Mouse (Mus musculus) hindbrain, embryonic 16.5 days (tissue): ENCODE results near the gene Cox8c. TPM values are rescaled to one million over a fixed set of nuclear protein-coding genes. Genes with fewer than 3 reads are reported as not detected.

Experiments used
- ATAC-seq: fragments of 200-750 bp; cut with Nextera tagmentation; 2 replicates; pipeline ENCODE4 v1.8.0; 2017; ENCODE audit warnings: moderate TSS enrichment, moderate library complexity
- H3K27ac ChIP-seq: fragments of 300-500 bp; sonication (generic); 2 replicates; pipeline ENCODE4 v1.5.1; 2014; ENCODE audit warnings: low read depth, mild to moderate bottlenecking, control low read depth, low read length, moderate library complexity
- H3K27me3 ChIP-seq: fragments of 300-500 bp; sonication (generic); replicated peaks from 2 replicates; pipeline ENCODE4 v1.6.1; 2014; ENCODE audit warnings: low read length; ENCODE audit not compliant: control insufficient read depth, insufficient read depth
- H3K36me3 ChIP-seq: fragments of 300-500 bp; sonication (generic); 2 replicates; pipeline ENCODE4 v1.6.1; 2014; ENCODE audit warnings: mild to moderate bottlenecking, low read length, moderate library complexity, mixed read lengths; ENCODE audit not compliant: control insufficient read depth, insufficient read depth
- H3K4me1 ChIP-seq: fragments of 300-500 bp; sonication (generic); 2 replicates; pipeline ENCODE4 v1.6.1; 2014; ENCODE audit warnings: low read depth, low read length; ENCODE audit not compliant: control insufficient read depth, insufficient read depth
- H3K4me2 ChIP-seq: fragments of 300-500 bp; sonication (generic); 2 replicates; pipeline ENCODE4 v1.6.1; 2014; ENCODE audit warnings: mild to moderate bottlenecking, low read length, control low read depth, moderate library complexity
- H3K4me3 ChIP-seq: fragments of 300-500 bp; sonication (generic); 2 replicates; pipeline ENCODE4 v1.5.1; 2014; ENCODE audit warnings: mild to moderate bottlenecking, low read length, control low read depth, moderate library complexity
- H3K9ac ChIP-seq: fragments of 300-500 bp; sonication (generic); 2 replicates; pipeline ENCODE4 v1.6.1; 2014; ENCODE audit warnings: low read depth, mild to moderate bottlenecking, control low read depth, low read length, moderate library complexity
- H3K9me3 ChIP-seq: fragments of 300-500 bp; sonication (generic); 2 replicates; pipeline ENCODE4 v1.6.1; 2014; ENCODE audit warnings: mild to moderate bottlenecking, low read length, moderate library complexity; ENCODE audit not compliant: control insufficient read depth
- WGBS: fragments of 180-500 bp; shearing (Covaris S2); extraction: QIAGEN DNeasy Blood & Tissue Kit; methylation state at CpG from one replicate; pipeline ENCODE4 v1.1.7; 2014; 5-methylcytosine and 5-hydroxymethylcytosine counted together
- polyA plus RNA-seq: library from polyadenylated mRNA; unstranded; fragments of >200 nt; fragmentation: Nextera tagmentation; extraction: Ambion mirVana; gene quantifications from 2 replicates; pipeline ENCODE4 v1.2.1, GENCODE M21; 2015

Cox8c gene
- polyA plus RNA-seq = not detected in 2 replicates

- no peak for ATAC-seq
- no peaks in the 10 kb centered on the region for H3K9me3 ChIP-seq
- H3K27me3 ChIP-seq = no peaks in the 10 kb centered on the region
- no peaks in the 10 kb centered on the region for H3K36me3 ChIP-seq
- no peak within 1 kb of the TSS for H3K4me2 ChIP-seq
- no peaks in the 10 kb centered on the region for H3K4me1 ChIP-seq
- no peak within 1 kb of the TSS for H3K4me3 ChIP-seq
- no peak within 1 kb of the TSS for H3K9ac ChIP-seq
- H3K27ac ChIP-seq = no peak within 1 kb of the TSS
- 96% methylated on average over 17 of the region's 17 CpGs for WGBS
Measured at GRCm38 (mm10) chr12:102899091-102899490, at the start of gene Cox8c. Cox8c (plus strand) TSS chr12:102899316.

GRCm38 (mm10) chr12:102860806-102861205, 38.3 kb upstream of the Cox8c start:
- Histone ChIP-seq H3K36me3 (no peaks in the 10 kb centered on the region), H3K4me1 (no peaks in the 10 kb centered on the region; the same call in 1 of the 2 replicates), H3K9me3 (no peaks in the 10 kb centered on the region), H3K4me2 (no peak overlapping the region), H3K4me3 (no peak overlapping the region), H3K9ac (no peak overlapping the region), H3K27me3 (no peaks in the 10 kb centered on the region), H3K27ac (no peak overlapping the region)
- no peak for ATAC-seq

- H3K4me2 ChIP-seq = no peak overlapping the region
- H3K9ac ChIP-seq = no peak overlapping the region
- no peak overlapping the region for H3K4me3 ChIP-seq
- no peak overlapping the region for H3K27ac ChIP-seq
- no peaks in the 10 kb centered on the region for H3K36me3 ChIP-seq
- H3K4me1 ChIP-seq = 0 out of 2 replicates have a peak, but pooled peaks cover 2% of the 10 kb centered on the region
- H3K9me3 ChIP-seq = no peaks in the 10 kb centered on the region
- H3K27me3 ChIP-seq = no peaks in the 10 kb centered on the region
- 96% methylated on average over 2 of the region's 2 CpGs for WGBS
- ATAC-seq = no peak
Measured at GRCm38 (mm10) chr12:102869802-102870201, 29.3 kb upstream of the Cox8c start.

DNA sequence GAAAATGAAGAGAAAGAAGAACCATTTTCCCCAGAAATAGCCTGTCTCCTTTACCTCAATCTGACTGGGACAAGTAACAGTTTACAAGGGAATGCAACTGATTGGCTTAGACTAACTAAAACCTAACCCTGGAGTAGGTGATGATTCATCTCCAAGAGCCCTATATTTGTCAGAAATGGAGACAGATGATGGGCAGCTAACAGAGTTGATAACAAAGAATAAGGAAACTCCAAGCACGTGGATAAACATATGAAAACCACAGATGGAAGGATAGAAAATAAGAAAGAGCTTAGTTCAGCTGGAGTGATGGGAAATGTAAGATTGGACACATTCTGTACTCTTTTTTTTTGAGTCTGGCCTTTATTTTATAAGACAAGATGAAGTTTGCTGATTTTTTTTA, 28.6 kb upstream of the Cox8c start:
- 93% methylated on average over 1 of the region's 1 CpGs for WGBS
- no peak for ATAC-seq
- Histone ChIP-seq H3K4me3 (no peak overlapping the region), H3K4me2 (no peak overlapping the region), H3K4me1 (peaks cover 2% of the 10 kb centered on the region; the same call in 1 of the 2 replicates), H3K27ac (no peak overlapping the region), H3K9ac (no peak overlapping the region), H3K36me3 (no peaks in the 10 kb centered on the region), H3K27me3 (no peaks in the 10 kb centered on the region), H3K9me3 (no peaks in the 10 kb centered on the region)

- H3K4me3 ChIP-seq = peak overlapping the region; percentile 96
- H3K27me3 ChIP-seq = no peaks in the 10 kb centered on the region
- peak overlapping the region; percentile 79 for H3K4me2 ChIP-seq
- no peaks in the 10 kb centered on the region for H3K9me3 ChIP-seq
- peaks cover 20% of the 10 kb centered on the region for H3K4me1 ChIP-seq
- no peaks in the 10 kb centered on the region for H3K36me3 ChIP-seq
- peak overlapping the region; percentile 97 for H3K27ac ChIP-seq
- WGBS = under 1% methylated on average over 39 of the region's 70 CpGs
- H3K9ac ChIP-seq = peak overlapping the region; percentile 97
- ATAC-seq = peak; percentile 76
Measured at GRCm38 (mm10) chr12:102877301-102878030, 21.6 kb upstream of the Cox8c start.

- WGBS = 1% methylated on average over 72 of the region's 95 CpGs
- H3K4me1 ChIP-seq = peaks cover 20% of the 10 kb centered on the region
- H3K9ac ChIP-seq = peak within 1 kb of the TSS; percentile 97
- no peaks in the 10 kb centered on the region for H3K9me3 ChIP-seq
- ATAC-seq = peak; percentile 96
- H3K4me3 ChIP-seq = peak within 1 kb of the TSS; percentile 96
- H3K4me2 ChIP-seq = peak within 1 kb of the TSS; percentile 79
- H3K27me3 ChIP-seq = no peaks in the 10 kb centered on the region
- H3K36me3 ChIP-seq = no peaks in the 10 kb centered on the region
- H3K27ac ChIP-seq = peak within 1 kb of the TSS; percentile 97
Measured at GRCm38 (mm10) chr12:102878031-102878823, 20.9 kb upstream of the Cox8c start, which contains the start of gene Btbd7. Btbd7 (minus strand) TSS chr12:102878471.

DNA sequence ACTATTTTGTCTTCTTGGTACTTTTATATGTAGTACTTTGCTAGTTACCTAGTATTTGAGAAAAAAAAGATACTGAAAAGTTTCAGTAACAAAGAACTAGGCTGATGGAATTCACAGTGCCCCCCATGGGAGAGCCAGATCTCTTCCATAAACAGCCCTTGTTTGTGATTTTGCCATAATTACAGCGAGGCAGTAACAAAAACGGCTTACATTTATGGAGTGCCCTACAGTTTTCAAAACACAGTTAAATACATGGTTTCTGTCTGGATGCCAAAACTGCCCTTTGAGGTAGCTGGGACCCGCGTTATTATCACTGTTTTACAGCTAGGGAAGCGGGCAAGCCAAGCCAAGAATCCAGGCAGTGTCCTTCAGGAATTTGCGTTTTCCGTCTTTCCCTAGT, 20.2 kb upstream of the Cox8c start:
- Histone ChIP-seq H3K4me1 (peaks cover 20% of the 10 kb centered on the region), H3K27me3 (no peaks in the 10 kb centered on the region), H3K36me3 (no peaks in the 10 kb centered on the region), H3K4me3 (peak overlapping the region; percentile 96), H3K27ac (peak overlapping the region; percentile 97), H3K9me3 (no peaks in the 10 kb centered on the region), H3K9ac (peak overlapping the region; percentile 97; the same call in 1 of the 2 replicates), H3K4me2 (peak overlapping the region; percentile 58)
- no peak for ATAC-seq
- 23% methylated on average over 7 of the region's 7 CpGs for WGBS

GRCm38 (mm10) chr12:102885735-102886134, 13.4 kb upstream of the Cox8c start:
- ATAC-seq = peak; percentile 77

DNA sequence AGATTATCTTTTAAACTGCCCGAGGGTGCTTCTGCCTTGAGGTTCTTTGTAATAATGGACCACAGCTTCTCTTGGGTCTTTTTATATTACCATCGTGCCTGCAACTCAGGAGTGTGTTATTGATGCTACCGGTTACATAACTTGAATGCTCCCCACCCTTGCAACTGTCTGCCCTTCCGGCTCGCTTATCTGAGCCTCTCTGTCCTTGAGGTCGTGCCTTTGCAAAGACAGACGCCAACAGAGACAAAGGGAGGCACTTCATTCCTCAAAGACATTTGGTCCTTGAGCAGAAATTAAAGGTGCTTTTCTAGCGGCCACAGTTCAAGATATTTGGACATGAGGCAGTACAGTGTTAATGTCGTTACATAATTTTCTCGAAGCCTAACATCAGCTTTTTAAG, 11.8 kb upstream of the Cox8c start:
- no peaks in the 10 kb centered on the region; the same call in 1 of the 2 replicates for H3K4me1 ChIP-seq
- H3K4me2 ChIP-seq = no peak overlapping the region
- no peaks in the 10 kb centered on the region for H3K9me3 ChIP-seq
- no peaks in the 10 kb centered on the region for H3K36me3 ChIP-seq
- WGBS = 61% methylated on average over 10 of the region's 10 CpGs
- H3K4me3 ChIP-seq = no peak overlapping the region
- no peak for ATAC-seq
- H3K27ac ChIP-seq = no peak overlapping the region
- H3K27me3 ChIP-seq = no peaks in the 10 kb centered on the region
- no peak overlapping the region for H3K9ac ChIP-seq

More at GRCm38 (mm10) chr12:102885735-102886134, 13.4 kb upstream of the Cox8c start:
- WGBS = 21% methylated on average over 5 of the region's 5 CpGs
- no peaks in the 10 kb centered on the region for H3K27me3 ChIP-seq
- H3K36me3 ChIP-seq = no peaks in the 10 kb centered on the region
- H3K9me3 ChIP-seq = no peaks in the 10 kb centered on the region
- H3K4me2 ChIP-seq = no peak overlapping the region
- H3K27ac ChIP-seq = no peak overlapping the region
- H3K4me3 ChIP-seq = no peak overlapping the region
- no peak overlapping the region for H3K9ac ChIP-seq
- H3K4me1 ChIP-seq = no peaks in the 10 kb centered on the region; the same call in 1 of the 2 replicates
